In the genomic region with DNA sequence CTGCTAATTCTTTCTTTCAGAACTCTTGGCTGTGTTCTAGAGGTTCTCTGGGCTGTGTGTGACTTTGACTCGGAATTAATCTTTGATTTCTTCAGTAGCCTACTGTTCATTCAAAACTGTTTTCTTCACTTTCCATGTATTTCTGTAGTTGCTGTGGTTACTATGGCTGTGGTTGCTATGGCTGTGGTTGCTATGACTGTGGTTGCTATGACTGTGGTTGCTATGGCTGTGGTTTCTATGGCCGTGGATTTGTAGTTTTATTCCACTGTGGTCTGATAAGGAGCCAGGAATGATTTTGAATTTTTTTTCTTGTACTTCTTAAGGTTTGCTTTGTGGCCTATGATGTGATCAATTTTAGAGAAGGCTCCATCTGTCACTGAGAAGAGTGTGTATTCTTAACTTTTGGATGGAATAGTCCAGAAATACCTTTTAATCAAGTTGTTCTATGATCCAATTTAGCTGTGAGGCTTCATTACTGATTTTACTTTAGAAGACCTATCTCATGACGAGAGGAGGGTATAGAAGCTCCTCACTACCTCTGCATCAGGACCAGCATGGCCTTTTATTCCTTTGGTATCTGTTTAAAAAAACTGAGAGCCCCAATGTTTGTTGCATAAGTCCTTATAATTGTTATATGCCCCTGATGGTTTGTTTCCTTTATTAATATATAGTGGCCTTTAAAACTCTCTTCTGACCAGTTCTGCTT, we compare ENCODE assay signal across 10 mouse cellular contexts. TPM values are rescaled to one million over a fixed set of nuclear protein-coding genes. Genes with fewer than 3 reads are reported as not detected.
DNase-seq lines count a peak whose midpoint lies in the region; ATAC-seq and TF ChIP-seq lines count a peak whose summit lies in the region.
"Had no signal": no experiment of that assay in that cellular context is flagged by ENCODE, and none has a peak within 500 bp of the region (broad histone marks: within the 10 kb centered on the region; RNA-seq: fewer than 3 reads in every experiment).

No protein-coding gene starts in this region.

- H3K36me3 ChIP-seq in forebrain, embryonic 12.5 days (replicated peaks), result no peaks in the 10 kb centered on the region
- no peaks in the 10 kb centered on the region for H3K36me3 ChIP-seq in midbrain, postnatal 0 days (ENCODE audit: insufficient read depth, low read length)
- H3K36me3 ChIP-seq in heart, adult 2 months (ENCODE audit: control insufficient read depth, insufficient read depth, low read length), result no peaks in the 10 kb centered on the region

- no peak for TF ChIP-seq POLR2A in heart, adult 2 months (IDR thresholded peaks at IDR 0.05; ENCODE audit: insufficient read depth, low read depth, low read length)

- H3K4me2 ChIP-seq in forebrain, embryonic 12.5 days, result no peak overlapping the region
- H3K4me2 ChIP-seq in midbrain, postnatal 0 days (ENCODE audit: low read depth, low read length, poor library complexity, severe bottlenecking), result no peak overlapping the region

- no peak overlapping the region for H3K4me3 ChIP-seq in forebrain, embryonic 12.5 days (replicated peaks)
- no peak overlapping the region for H3K4me3 ChIP-seq in layer of hippocampus, adult 2 months
- no peak overlapping the region for H3K4me3 ChIP-seq in midbrain, postnatal 0 days (ENCODE audit: low read depth, low read length)
- no peak overlapping the region for H3K4me3 ChIP-seq in heart, adult 2 months

- TF ChIP-seq CTCF in layer of hippocampus, adult 2 months (conservative IDR thresholded peaks at IDR 0.05), result no peak
- no peak for TF ChIP-seq CTCF in midbrain, postnatal 0 days (IDR thresholded peaks at IDR 0.05)
- TF ChIP-seq CTCF in heart, adult 2 months (IDR thresholded peaks at IDR 0.05), result no peak

- TF ChIP-seq EP300 in heart, adult 2 months (IDR thresholded peaks at IDR 0.05; ENCODE audit: insufficient read depth, low read depth, low read length), result no peak

- no peaks in the 10 kb centered on the region for H3K27me3 ChIP-seq in forebrain, embryonic 12.5 days
- H3K27me3 ChIP-seq in midbrain, postnatal 0 days (ENCODE audit: insufficient read depth, low read length), result no peaks in the 10 kb centered on the region
- H3K27me3 ChIP-seq in heart, adult 2 months (ENCODE audit: control insufficient read depth, insufficient read depth, low read length), result no peaks in the 10 kb centered on the region

- no peaks in the 10 kb centered on the region for H3K79me2 ChIP-seq in heart, adult 2 months (replicated peaks; ENCODE audit: control insufficient read depth, insufficient read depth, low read length)

- peaks cover 12% of the 10 kb centered on the region for H3K4me1 ChIP-seq in forebrain, embryonic 12.5 days
- H3K4me1 ChIP-seq in midbrain, postnatal 0 days (ENCODE audit: insufficient read depth, low read length), result peaks cover 9% of the 10 kb centered on the region
- H3K4me1 ChIP-seq in heart, adult 2 months (ENCODE audit: control insufficient read depth, insufficient read depth, low read length), result no peaks in the 10 kb centered on the region

- no peaks in the 10 kb centered on the region for H3K9me3 ChIP-seq in forebrain, embryonic 12.5 days
- H3K9me3 ChIP-seq in midbrain, postnatal 0 days (ENCODE audit: low read length), result no peaks in the 10 kb centered on the region

- whole genome bisulfite sequencing in forebrain, embryonic 12.5 days, result 34% methylated on average over 3 of the region's 3 CpGs
- WGBS in midbrain, postnatal 0 days, result 12% methylated on average over 3 of the region's 3 CpGs
- WGBS in heart, adult 2 months, result 51% methylated on average over 3 of the region's 3 CpGs

- peak; percentile 89 for DNase-seq in brain, adult 2 months (ENCODE audit: low read depth, low spot score)
- DNase-seq in layer of hippocampus, adult 2 months (ENCODE audit: low spot score in 2 of 2), result peak; percentile 58 to 89
- peak; percentile 83 for DNase-seq in midbrain, postnatal 0 days (ENCODE audit: low spot score)
- DNase-seq in adrenal gland, adult 2 months, result no peak
- DNase-seq in ovary, postnatal 14 days (ENCODE audit: low spot score), result no peak
- DNase-seq in heart, postnatal 25 days (ENCODE audit: low spot score), result no peak
- no peak for DNase-seq in heart, adult 2 months
- DNase-seq: heart, postnatal 4 days; lung, postnatal 14 days had no signal

- intact Hi-C loops in heart, postnatal 25 days (cut with DNase I), result no loop called here
- intact Hi-C loops in heart, adult 2 months (cut with DNase I), result no loop called here

- no peak overlapping the region for H3K9ac ChIP-seq in forebrain, embryonic 12.5 days
- H3K9ac ChIP-seq in midbrain, postnatal 0 days (replicated peaks; ENCODE audit: low read length, poor library complexity, severe bottlenecking), result no peak overlapping the region
- H3K9ac ChIP-seq in heart, adult 2 months (ENCODE audit: low read depth, low read length), result no peak overlapping the region

- H3K27ac ChIP-seq in forebrain, embryonic 12.5 days, result no peak overlapping the region
- peak overlapping the region; percentile 85 for H3K27ac ChIP-seq in layer of hippocampus, adult 2 months
- peak overlapping the region; percentile 67 for H3K27ac ChIP-seq in midbrain, postnatal 0 days (ENCODE audit: low read depth, low read length)
- H3K27ac ChIP-seq in heart, adult 2 months, result no peak overlapping the region

- peak; percentile 87 for ATAC-seq in forebrain, embryonic 12.5 days (ENCODE audit: low FRiP score)
- ATAC-seq in midbrain, postnatal 0 days (ENCODE audit: low FRiP score), result peak; percentile 94

RNA-seq across cellular contexts. Expression of a gene that starts 16.6 kb away (rescaled TPM):
- polyA plus RNA-seq in forebrain, embryonic 12.5 days (2016; fragmentation: Nextera tagmentation; extraction: Ambion mirVana), result 0.15 TPM in 1 of 2 replicates, not detected in the other
- not detected for total RNA-seq in layer of hippocampus, adult 2 months (2021)
- 2.0 TPM in 1 of 2 replicates, not detected in the other for total RNA-seq in midbrain, postnatal 0 days (2014; rRNA removed)
- 0.56 and 0.86 TPM in 2 replicates for polyA plus RNA-seq in midbrain, postnatal 0 days (2015; fragmentation: Nextera tagmentation; extraction: Ambion mirVana)
- not detected for total RNA-seq in adrenal gland, adult 2 months (2021)
- not detected in 2 replicates for polyA plus RNA-seq in adrenal gland, adult 2 months (2012; rRNA removed)
- not detected for total RNA-seq in heart, postnatal 25 days (2021)
- total RNA-seq in heart, adult 2 months (2021), result not detected
- 0.27 TPM in 1 of 2 replicates, not detected in the other for polyA plus RNA-seq in heart, adult 2 months (2012; rRNA removed)
- total RNA-seq: heart, postnatal 4 days had no signal

Comparison
In these comparisons a context has a peak if more than half of its experiments do, and no peak if none do; other contexts are left out.
1. DNase-seq: peak in brain, adult 2 months (single experiment), layer of hippocampus, adult 2 months (2 of 2) and midbrain, postnatal 0 days (single experiment); none in adrenal gland, adult 2 months (single experiment), ovary, postnatal 14 days (single experiment), heart, postnatal 25 days (single experiment) and heart, adult 2 months (0 of 2).
2. H3K27ac ChIP-seq: peak in layer of hippocampus, adult 2 months (single experiment) and midbrain, postnatal 0 days (single experiment); none in forebrain, embryonic 12.5 days (single experiment) and heart, adult 2 months (single experiment).